ENCODE assay signal across 9 mouse cellular contexts in genomic region chr3:68582103-68582740, GRCm38 (mm10).
DNase-seq lines count a peak whose midpoint lies in the region; ATAC-seq lines count a peak whose summit lies in the region.
"Had no signal": no experiment of that assay in that cellular context is flagged by ENCODE, and none has a peak within 500 bp of the region (broad histone marks: within the 10 kb centered on the region; RNA-seq: fewer than 3 reads in every experiment).

No protein-coding gene starts in this region.

- no peaks in the 10 kb centered on the region for H3K27me3 ChIP-seq in forebrain, embryonic 10.5 days (ENCODE audit: poor library complexity, severe bottlenecking)
- H3K27me3 ChIP-seq in liver, embryonic 11.5 days (replicated peaks; ENCODE audit: control insufficient read depth, insufficient read depth, low read length): no peaks in the 10 kb centered on the region

- DNase-seq in heart, adult 11 months: peak; percentile 87
- no peak for DNase-seq in heart, postnatal 36 days
- peak; percentile 14 to 18 for DNase-seq in B cell, adult 2 months
- no peak for DNase-seq in forebrain, embryonic 10.5 days (ENCODE audit: extremely low spot score, low spot score)
- DNase-seq in liver, embryonic 11.5 days (ENCODE audit: low spot score): no peak
- DNase-seq in thymus, postnatal 14 days: peak; percentile 19
- DNase-seq in ovary, postnatal 14 days (ENCODE audit: low spot score): no peak
- DNase-seq in adrenal gland, adult 2 months: no peak

- H3K36me3 ChIP-seq in forebrain, embryonic 10.5 days (replicated peaks): no peaks in the 10 kb centered on the region
- H3K36me3 ChIP-seq in liver, embryonic 11.5 days (ENCODE audit: control insufficient read depth, insufficient read depth, low read length): no peaks in the 10 kb centered on the region
- H3K36me3 ChIP-seq: G1E had no signal

- ATAC-seq in liver, embryonic 11.5 days (replicated peaks; ENCODE audit: low FRiP score): no peak

- peak overlapping the region; percentile 1; the same call in 1 of the 2 replicates for H3K4me2 ChIP-seq in liver, embryonic 11.5 days

- no peak overlapping the region for H3K4me3 ChIP-seq in forebrain, embryonic 10.5 days
- H3K4me3 ChIP-seq in liver, embryonic 11.5 days (ENCODE audit: low read depth, low read length): no peak overlapping the region

- H3K9ac ChIP-seq in liver, embryonic 11.5 days (ENCODE audit: low read depth, low read length): no peak overlapping the region

- peak overlapping the region; percentile 87 for H3K27ac ChIP-seq in forebrain, embryonic 10.5 days
- H3K27ac ChIP-seq in liver, embryonic 11.5 days (ENCODE audit: low read depth, low read length): no peak overlapping the region

- H3K4me1 ChIP-seq in forebrain, embryonic 10.5 days: peaks cover 70% of the 10 kb centered on the region
- H3K4me1 ChIP-seq in liver, embryonic 11.5 days (replicated peaks; ENCODE audit: control insufficient read depth, insufficient read depth, low read length): peaks cover 5% of the 10 kb centered on the region

- no peaks in the 10 kb centered on the region for H3K9me3 ChIP-seq in forebrain, embryonic 10.5 days
- no peaks in the 10 kb centered on the region for H3K9me3 ChIP-seq in liver, embryonic 11.5 days (ENCODE audit: control insufficient read depth, low read length)

- 70% methylated on average over 12 of the region's 12 CpGs for WGBS in forebrain, embryonic 10.5 days
- 71% methylated on average over 12 of the region's 12 CpGs for WGBS in liver, embryonic 11.5 days

- intact Hi-C loops in heart, postnatal 36 days (cut with DNase I): loop anchor here (2.0 kb wide), 1 partner anchor 33 kb away; no protein-coding TSS in a partner anchor

Comparison
In these comparisons a context has a peak if more than half of its experiments do, and no peak if none do; other contexts are left out.
1. DNase-seq: peak in heart, adult 11 months (single experiment), B cell, adult 2 months (2 of 2) and thymus, postnatal 14 days (single experiment); none in heart, postnatal 36 days (0 of 2), forebrain, embryonic 10.5 days (single experiment), liver, embryonic 11.5 days (single experiment), ovary, postnatal 14 days (single experiment) and adrenal gland, adult 2 months (single experiment).